Mouse (Mus musculus): Measurements from ENCODE around the gene Pcyox1.
"Not testable (repeated sequence)": the region's sequence is repeated elsewhere in the genome, so short reads cannot be mapped to it uniquely, and the experiment has no call there.

Pcyox1 gene

GRCm38 (mm10) chr6:86366125-86366852, 30.7 kb downstream of the Pcyox1 start:
- DNase-seq (ENCODE audit: low read depth, low spot score), result peak; percentile 47

- peak; percentile 99 for DNase-seq (ENCODE audit: low read depth, low spot score)
Observed at GRCm38 (mm10) chr6:86365371-86366124, 31.4 kb downstream of the Pcyox1 start, which contains the start of gene Fam136a. Gene Fam136a, plus strand, starts transcription at chr6:86365646.

GRCm38 (mm10) chr6:86364442-86365141, 32.4 kb downstream of the Pcyox1 start:
- peak; percentile 94 for DNase-seq (ENCODE audit: low read depth, low spot score)

- DNase-seq (ENCODE audit: low read depth, low spot score), result no peak
Observed at GRCm38 (mm10) chr6:86361373-86361772, 35.6 kb downstream of the Pcyox1 start.

GRCm38 (mm10) chr6:86360691-86361090, 36.3 kb downstream of the Pcyox1 start:
- no peak for DNase-seq (ENCODE audit: low read depth, low spot score)

- DNase-seq (ENCODE audit: low read depth, low spot score), result no peak
Observed at GRCm38 (mm10) chr6:86356956-86357355, 40.0 kb downstream of the Pcyox1 start.

GRCm38 (mm10) chr6:86354948-86355347, 42.0 kb downstream of the Pcyox1 start:
- no peak for DNase-seq (ENCODE audit: low read depth, low spot score)

- DNase-seq (ENCODE audit: low read depth, low spot score), result peak; percentile 75
Observed at GRCm38 (mm10) chr6:86349257-86349656, 47.7 kb downstream of the Pcyox1 start.

- peak; percentile 30 for DNase-seq (ENCODE audit: low read depth, low spot score)
Observed at GRCm38 (mm10) chr6:86346063-86346462, 50.9 kb downstream of the Pcyox1 start.

- DNase-seq (ENCODE audit: low read depth, low spot score), result no peak
Observed at GRCm38 (mm10) chr6:86343656-86344055, 53.3 kb downstream of the Pcyox1 start.

- DNase-seq (ENCODE audit: low read depth, low spot score), result not testable (repeated sequence)
Observed at GRCm38 (mm10) chr6:86336340-86336739, 60.6 kb downstream of the Pcyox1 start.
